Mouse (Mus musculus) right cerebral cortex, postnatal 4 days (tissue): ENCODE results near the gene T.

ENCODE experiments used
- DNase-seq: peaks from one replicate; pipeline ENCODE4 v3.0.0-alpha.2; 2022

T gene

DNA sequence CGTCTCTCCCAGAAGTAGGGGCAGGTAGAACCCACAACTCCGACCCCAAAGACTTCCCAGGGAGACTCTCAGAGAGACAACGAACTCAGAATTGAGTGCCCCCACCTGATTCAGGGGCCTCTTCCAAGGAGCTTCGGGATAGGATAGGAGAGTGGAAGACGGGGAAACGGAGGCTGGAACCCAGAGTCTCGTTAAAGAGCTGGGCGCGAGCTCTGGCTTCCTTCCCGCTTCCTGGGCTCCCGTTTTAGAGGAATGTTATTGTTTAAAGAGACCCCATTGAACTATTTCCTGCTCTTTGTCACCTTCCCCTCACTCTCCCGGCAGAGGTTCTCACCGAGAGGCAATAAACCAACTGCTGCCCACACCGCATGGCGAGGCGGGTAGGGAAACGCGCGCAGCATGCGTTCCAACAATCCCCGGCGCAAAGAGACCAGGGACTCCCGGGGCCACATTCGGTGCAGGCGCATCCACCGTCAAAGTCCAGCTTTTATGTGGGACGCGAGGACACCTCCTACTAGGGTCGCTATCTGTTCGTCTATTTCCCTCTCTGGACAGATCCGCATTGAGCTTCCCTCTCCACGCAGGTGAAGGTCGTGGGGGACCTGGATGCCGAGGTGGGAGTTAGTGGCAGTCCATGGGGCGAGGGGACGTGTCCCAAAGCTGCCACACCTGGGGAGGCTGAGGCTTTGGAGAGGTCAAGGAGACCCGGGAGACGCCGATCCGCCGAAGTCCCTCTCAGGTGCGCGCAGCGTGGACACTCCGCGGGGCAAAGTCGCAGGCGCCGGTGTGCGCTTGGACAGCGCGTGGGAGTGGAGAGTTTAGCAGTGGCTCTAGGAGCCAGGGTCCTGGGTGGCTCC is 874 bp upstream of the T start:
- no peak for DNase-seq

DNA sequence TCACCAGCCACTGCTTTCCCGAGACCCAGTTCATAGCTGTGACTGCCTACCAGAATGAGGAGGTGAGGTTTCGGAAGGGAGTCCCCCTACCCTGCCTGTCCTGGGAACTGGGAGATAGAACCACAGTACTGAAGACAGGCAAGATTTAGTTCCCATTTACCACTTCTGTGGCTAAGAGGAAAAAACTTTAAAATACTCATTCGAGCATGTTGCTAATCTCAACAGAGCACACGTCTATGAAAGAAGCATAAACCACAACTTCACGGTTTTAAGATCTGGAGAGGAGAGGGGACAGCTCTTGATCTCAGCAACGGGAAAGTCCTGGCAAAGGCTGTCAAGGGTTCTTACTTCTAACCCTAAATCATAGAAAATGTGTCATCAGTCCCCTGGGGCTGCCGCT is 2.0 kb downstream of the T start:
- no peak for DNase-seq

DNA sequence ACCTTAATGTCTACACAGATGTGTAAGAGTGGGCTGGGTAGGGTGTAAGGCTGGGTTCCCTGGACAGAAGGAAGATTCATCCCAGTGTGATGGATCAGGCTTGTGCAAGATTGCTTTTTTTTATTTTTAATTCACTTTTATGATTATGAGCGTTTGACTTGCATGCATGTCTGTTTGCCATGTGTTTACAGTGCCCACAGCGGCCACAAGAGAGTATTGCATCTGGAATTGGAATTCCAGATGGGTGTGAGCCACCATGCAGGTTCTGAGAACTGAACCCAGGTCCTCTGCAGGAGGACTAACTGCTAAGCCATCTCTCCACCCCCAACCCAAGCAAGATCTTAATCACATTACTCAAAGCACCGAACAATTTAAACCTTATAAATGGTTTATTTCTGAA is 9.8 kb downstream of the T start:
- no peak for DNase-seq

DNA sequence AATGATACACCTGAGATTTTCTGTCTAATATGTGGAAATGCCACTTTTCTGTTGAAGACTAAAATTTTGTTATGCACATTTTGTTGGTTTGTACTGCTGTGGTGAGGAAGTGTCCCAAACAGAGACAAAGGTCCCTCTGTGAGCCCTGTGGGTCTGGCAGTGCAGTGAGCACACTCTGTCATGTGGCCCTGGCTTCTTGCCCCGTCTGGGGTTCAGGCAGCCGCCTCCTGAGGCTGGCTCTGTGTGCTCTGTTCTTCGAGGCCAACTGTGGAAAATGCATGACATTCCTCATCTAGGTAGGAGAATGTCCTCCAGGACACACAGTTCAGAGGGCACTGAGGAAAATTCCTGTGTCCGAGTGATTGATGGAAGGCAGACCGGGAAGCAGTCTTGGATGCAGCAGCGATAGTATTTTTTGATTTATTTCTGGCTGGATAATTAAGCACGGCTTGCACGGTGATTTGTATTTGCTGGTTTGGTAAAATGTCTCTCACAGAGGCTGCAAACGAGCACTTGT is 13.5 kb downstream of the T start:
- no peak for DNase-seq

DNA sequence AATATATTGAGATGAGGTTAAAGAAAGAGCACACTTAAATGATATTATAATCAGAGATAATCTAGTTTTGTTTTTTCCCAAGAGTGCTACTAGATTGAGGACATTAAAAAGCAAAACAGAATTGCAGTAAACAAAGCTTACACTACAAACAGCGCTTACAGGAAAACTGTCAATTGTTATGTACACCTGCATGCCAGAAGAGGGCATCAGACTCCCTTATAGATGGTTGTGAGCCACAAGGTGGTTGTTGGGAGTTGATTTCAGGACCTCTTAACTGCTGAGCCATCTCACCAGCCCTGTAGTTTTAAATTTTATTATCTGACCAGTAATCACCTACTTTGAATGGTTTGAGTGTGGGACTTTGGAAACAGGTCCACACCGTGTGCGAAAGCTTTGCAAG is 14.1 kb downstream of the T start:
- DNase-seq, result no peak

DNA sequence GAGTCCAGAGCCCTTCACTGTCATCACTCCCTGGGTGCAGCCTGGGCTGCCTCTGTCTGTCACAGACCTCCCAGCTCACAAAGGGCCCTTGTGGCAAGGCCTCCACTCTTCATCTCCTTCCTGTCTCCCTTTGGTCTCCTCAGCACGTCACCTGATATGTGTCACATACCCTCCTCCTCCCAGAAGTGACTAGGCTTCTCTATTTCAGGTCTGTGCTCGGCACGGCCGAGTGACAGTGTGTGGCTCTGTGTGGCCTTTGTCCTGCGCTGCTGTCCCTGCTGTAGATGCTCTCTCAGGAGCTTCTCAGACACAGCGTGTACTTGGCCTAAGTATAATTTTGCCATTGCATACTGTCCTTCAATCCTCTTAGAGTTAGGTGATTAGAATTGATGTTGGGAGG is 21.0 kb downstream of the T start:
- DNase-seq, result no peak

DNA sequence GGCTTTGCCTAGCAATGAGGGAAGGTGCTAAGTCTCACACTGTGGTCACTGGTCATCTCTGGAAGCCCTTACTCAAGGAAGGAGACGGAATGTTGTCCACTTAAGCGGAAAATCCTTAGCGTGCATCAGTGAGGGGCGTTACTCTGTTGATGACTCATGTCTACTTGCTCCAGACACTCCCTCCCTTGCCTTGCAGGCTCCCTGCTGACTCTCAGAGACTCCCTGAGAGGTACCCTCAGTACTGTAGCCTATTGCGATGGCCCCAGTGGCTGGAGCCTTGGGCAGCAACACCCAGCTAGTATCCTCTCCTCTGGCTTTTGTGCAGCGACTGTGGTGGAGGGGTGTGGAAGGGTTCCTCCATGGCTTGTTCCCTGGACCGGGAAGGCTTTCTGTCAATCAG is 21.4 kb downstream of the T start:
- DNase-seq, result no peak

DNA sequence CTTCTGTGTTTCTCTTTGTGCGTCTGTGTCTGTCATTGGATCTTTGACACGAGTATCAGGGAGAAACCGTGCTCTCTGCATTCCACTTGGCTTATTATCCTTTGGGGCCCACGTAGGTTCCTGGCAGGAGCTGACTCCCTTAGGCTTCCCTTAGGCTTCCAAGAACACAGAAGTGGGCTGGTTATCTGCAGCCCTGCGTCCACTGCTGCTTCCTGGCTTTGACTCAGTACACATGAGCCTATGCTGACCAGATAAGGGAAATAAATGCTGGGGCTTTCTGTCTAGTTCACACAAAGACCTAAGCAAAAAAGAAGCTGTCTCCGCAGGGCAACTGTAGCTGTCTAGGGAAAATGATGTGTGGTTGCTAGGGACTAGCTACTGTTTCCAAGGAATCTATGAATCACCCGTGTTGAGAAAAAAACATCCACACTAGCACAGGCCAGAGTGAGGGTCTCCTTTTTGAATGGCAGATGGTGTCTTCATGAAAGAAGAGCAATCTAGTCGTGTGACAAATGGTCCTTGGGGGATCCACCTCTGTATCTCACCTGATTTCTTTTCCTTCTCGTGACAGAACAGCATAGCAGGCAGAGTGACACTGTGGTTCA is 22.7 kb downstream of the T start:
- DNase-seq, result no peak

DNA sequence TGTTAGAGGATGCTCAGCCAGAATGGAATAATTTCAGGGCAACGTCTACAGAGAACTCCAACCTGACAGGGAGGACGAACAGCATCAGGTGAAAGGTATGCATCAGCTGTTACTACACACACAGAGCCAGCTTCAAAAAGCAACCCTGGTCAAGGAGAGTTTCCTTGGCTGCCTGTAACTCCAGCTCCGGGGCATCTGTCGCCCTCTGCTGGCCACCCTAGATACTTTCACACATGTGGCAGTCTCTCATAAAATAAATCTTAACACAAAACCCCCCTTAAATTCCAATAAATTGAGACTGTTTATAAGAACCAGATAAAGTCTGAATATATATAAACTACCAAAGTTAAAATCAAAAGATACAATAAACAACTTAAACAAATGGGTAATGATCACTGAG is 27.3 kb downstream of the T start:
- DNase-seq, result peak; percentile 76

DNA sequence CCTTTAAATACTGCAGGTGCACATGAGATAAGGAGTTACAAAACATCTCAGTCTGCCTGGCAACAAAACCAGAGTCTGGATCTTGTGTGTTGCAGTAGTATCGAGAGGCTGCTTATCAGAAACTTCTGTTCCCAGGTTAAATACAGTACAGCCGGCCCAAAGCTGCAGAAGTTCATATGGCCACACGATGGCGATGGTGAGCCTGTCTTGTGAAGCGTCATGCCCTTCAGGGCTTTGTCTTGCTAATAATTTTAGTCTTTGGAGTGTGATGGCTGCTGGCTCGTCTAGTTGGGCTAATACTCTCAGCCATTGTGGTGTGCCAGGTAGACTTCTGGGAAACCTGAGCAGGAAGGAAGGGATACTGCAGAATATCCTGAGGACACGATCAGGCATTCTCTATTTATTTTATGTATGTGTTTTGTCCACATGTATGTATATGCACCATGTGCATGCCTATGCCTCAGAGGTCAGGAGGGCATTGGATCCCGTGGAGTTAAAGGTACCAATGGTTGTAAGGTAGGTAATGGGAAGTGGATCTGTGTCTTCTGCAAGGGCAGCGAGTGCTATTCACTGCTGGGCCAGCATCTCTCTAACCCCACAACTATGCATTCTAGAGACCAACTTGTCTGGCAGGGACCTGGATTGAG is 29.4 kb downstream of the T start:
- DNase-seq, result peak; percentile 63

DNA sequence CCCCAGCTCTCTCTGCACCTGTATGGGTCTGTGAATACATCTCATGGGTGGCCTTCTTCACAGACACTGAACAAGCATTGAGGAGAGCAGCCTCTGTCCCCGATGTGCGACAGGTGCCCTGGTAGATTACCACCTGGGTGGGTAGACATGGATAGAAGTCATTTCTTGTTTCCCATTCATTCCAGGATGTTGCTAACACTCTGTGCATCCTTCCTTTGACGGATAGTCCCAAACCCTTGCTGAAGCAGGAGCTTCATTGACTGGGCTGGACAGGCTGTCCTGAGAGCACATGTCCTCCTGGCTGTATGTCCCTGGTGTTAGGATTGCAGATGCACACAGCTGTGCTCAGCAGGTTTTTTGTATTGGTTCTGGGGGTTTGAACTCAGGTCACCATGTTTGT is 33.5 kb downstream of the T start:
- DNase-seq, result no peak

DNA sequence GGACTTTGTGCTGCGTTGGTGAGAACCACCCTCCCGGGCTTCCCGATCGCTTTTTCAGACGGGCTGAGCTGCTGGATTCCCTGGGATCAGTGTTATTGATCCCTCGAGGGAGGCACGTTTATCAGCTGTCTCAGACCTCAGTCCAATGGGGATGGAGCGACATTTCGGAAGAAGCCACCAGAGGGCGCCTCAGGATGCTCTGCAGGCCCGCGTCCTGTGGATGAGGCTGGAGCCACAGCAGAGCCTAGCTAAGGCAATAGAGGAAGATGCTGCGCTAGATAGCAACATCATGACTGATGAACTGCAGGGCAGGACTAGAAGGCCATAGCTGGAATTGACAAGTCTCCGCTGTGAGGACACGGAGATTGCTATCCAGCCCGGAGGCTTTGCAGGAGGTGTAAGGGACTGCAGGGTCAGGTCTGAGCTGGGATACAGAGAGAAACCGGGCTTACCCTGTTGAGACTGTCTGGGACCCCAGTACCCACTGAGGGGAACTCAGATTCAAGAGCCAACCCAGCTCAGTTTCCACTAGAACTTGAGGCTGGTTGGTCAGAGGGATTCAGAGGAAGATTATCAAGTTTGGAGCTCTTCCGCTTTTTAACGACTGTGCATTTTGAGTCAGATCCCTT is 34.6 kb downstream of the T start:
- peak; percentile 95 for DNase-seq

DNA sequence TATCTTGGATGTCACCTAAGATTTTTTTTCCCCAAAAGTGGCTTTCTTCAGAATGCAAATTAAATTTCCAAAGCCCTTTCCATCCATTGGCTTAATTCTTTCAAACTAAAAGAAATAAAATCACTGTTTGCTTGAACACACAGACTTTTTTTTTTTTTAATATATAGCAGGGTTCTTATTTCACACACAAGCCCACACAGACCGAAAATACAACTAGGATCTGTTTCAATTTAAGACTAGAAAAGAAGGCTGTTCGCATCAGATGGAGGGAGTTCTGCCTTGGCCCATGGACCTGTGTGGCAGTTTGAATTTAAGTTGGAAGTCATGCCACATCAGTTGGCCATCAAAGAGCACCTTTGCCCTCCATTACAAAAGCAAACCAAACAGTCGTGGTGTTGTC is 44.3 kb downstream of the T start:
- DNase-seq, result no peak

DNA sequence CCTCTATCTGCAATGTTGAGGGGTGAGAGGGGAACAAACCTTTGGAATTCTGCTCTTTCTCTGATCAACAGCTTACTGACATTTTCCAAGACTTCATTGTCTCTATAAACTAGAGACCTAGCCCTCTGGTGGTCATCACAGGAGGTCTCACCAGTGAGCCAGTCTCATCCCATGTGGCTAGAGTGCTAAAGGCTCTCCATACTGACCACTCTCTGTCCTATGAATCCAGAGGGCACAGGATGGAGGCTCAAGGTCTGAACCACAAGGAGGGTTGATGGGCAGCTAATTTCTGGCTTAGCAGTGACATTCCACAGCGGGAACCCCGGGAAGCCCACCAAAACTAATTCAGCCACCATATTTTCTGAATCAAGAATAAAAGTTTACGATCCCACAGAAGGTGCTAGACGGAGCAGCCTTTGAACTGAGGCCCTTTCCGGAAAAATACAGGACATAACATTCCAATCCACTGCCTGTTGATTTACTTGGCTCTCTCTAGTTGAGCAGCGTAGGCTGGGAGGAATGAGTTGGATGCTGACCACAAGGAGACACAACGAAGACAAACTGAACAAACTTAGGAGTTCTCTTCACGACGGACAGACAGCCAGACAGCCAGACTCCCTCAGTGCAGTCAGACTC is 45.4 kb downstream of the T start:
- DNase-seq, result no peak

DNA sequence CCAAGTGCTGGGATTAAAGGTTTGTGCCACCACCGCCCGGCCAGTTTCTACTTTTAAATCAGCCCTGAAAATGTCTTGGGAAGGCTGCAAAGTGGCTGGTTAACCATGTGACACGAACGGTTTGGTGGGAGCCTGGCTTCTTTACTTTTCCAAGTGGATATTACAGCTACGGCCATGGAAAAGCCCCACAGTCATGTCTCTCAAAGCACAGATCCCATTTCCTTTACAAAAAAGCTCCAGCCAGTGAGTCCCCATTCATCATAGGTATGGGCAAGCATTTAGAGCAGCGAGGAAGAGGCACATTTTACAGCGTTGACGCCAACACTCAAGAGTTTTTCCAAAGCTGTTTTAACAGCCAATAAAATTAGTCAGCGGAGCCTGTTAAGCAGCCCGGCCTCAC is 47.6 kb downstream of the T start:
- DNase-seq, result no peak

DNA sequence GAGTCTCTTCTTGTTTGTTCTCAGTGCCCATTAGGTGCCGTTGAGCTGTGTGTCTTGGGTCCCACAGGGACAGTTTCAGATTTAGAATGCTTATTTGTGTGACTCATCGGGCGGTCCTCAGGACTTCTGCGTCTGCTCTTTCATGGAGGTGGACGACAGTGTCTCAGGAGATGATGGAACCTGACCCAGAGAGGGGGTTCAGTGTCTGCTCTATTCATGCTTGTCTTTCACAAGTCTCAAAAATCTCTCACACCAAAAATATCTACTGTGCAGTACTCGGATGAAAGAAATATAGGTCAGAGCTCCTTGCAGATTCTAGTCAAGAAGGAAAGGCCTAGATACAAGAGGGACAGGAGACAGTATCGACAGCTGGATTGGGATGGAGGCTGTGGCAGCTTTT is 48.7 kb downstream of the T start:
- DNase-seq, result no peak

DNA sequence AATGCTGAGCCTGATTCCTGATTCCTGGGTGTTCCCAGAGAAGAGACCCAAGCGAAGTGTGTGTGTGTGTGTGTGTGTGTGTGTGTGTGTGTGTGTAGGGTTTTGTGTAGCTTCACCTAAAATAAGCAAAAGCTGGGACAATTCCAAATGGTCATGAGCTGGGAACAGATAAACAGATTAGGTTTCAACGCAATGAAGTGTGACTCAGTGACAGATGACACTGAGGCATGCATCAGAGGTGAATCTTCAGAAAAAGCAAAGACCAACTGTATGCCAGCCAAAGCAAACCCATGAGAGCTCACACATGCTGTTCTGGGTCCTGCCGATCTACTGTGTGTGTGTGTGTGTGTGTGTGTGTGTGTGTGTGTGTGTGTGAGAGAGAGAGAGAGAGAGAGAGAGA is 50.0 kb downstream of the T start:
- DNase-seq, result no peak

DNA sequence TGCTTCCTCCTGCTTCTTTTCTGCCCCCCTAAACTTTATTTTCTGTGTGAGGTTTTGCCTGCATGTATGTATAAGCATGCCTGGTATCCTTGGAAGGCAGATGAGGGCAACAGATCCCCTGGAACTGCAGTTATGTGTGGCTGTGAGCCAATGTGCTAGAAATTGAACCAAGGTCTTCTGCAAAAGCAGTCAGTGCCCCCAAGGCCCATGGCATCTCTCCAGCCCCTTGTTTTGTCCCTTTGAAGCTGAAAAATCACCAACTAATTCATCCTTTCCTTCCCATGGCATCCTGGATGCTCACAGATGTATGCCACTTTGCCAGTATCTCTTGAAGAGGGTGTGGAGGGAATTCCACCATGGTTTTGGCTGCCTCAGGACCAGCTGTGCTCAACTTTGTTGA is 50.9 kb downstream of the T start:
- DNase-seq, result no peak

DNA sequence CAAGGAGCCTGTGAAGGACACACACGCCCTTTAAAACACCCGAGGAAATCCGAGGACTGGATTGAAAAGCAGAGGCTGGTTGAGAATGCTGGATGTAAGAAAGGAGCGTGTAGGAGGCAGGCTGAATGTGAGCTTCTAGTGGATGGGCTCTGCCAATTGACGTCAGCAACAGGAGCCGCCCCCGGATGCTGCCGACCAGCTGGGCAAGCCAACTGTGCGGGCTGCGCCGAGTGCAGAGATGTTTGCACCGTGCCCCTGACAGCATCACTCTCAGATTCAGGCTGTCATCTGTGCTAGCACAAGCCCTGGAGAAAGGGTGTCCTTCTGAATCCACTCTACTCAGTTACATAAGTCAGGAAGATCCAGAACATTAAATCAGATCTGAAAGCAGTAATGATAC is 53.6 kb downstream of the T start:
- peak; percentile 58 for DNase-seq

DNA sequence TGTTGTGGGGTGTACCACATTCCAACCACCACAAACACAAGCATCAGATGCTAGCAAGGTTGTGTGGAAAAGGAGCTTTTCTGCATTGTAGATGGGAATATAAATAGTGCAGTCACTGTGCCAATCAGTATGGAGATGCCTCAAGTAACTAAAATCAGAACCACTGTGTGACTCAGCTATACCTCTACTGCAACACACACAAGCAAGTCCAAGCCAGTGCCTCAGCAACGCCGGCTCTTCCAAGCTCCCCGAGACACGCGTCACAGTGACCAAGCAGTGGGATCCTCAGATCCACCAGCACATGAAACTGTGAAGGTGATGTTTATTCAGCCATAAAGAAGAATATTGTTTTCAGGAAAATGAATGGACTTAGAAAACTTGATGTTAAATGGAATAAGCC is 56.7 kb downstream of the T start:
- DNase-seq, result no peak
